Mouse (Mus musculus): ENCODE data around the gene 1600012H06Rik.
A peak's percentile ranks its signal among the peaks of the same experiment; 100 is the strongest.
"Not testable (repeated sequence)": the region's sequence is repeated elsewhere in the genome, so short reads cannot be mapped to it uniquely, and the experiment has no call there.

1600012H06Rik gene

GRCm38 (mm10) chr17:14949161-14949827 is 6.3 kb downstream of the 1600012H06Rik start:
- no peak for DNase-seq

GRCm38 (mm10) chr17:14953452-14953851 is 10.5 kb downstream of the 1600012H06Rik start:
- no peak for DNase-seq

GRCm38 (mm10) chr17:14958686-14959327 is 15.8 kb downstream of the 1600012H06Rik start:
- DNase-seq = no peak

GRCm38 (mm10) chr17:14959979-14960378 is 17.0 kb downstream of the 1600012H06Rik start:
- DNase-seq = no peak

GRCm38 (mm10) chr17:14960520-14960919 is 17.5 kb downstream of the 1600012H06Rik start:
- peak; percentile 30 for DNase-seq

- peak; percentile 35 for DNase-seq
Measured at GRCm38 (mm10) chr17:14960951-14961556, 18.1 kb downstream of the 1600012H06Rik start, which contains the start of gene Phf10. Gene Phf10 (minus strand): TSS chr17:14961273.

- DNase-seq = not testable (repeated sequence)
Measured at GRCm38 (mm10) chr17:14961557-14962154, 18.7 kb downstream of the 1600012H06Rik start.

GRCm38 (mm10) chr17:14968373-14968913 is 25.5 kb downstream of the 1600012H06Rik start:
- DNase-seq = not testable (repeated sequence)

GRCm38 (mm10) chr17:14977718-14978361 is 34.9 kb downstream of the 1600012H06Rik start:
- not testable (repeated sequence) for DNase-seq

GRCm38 (mm10) chr17:14978362-14979038 is 35.5 kb downstream of the 1600012H06Rik start, which contains the start of the genes 9030025P20Rik and Gm3417:
Gene 9030025P20Rik (plus strand): TSS chr17:14978468.
Gene Gm3417 (minus strand): TSS chr17:14978790.
- DNase-seq = not testable (repeated sequence)

- DNase-seq = not testable (repeated sequence)
Measured at GRCm38 (mm10) chr17:14990116-14990702, 47.2 kb downstream of the 1600012H06Rik start.

GRCm38 (mm10) chr17:14992522-14993138 is 49.6 kb downstream of the 1600012H06Rik start:
- DNase-seq = not testable (repeated sequence)

GRCm38 (mm10) chr17:14993139-14993832 is 50.3 kb downstream of the 1600012H06Rik start:
- not testable (repeated sequence) for DNase-seq

- not testable (repeated sequence) for DNase-seq
Measured at GRCm38 (mm10) chr17:14994140-14994539, 51.2 kb downstream of the 1600012H06Rik start.

- DNase-seq = not testable (repeated sequence)
Measured at GRCm38 (mm10) chr17:15000047-15000446, 57.1 kb downstream of the 1600012H06Rik start.

GRCm38 (mm10) chr17:15009088-15009487 is 66.1 kb downstream of the 1600012H06Rik start:
- DNase-seq = not testable (repeated sequence)

Measured in kidney, adult 11 months (tissue).